Mouse (Mus musculus) hindbrain, embryonic 16.5 days (tissue): Measurements from ENCODE around the gene Tie1. TPM values are rescaled to one million over a fixed set of nuclear protein-coding genes. Genes with fewer than 3 reads are reported as not detected.
"Not testable (repeated sequence)": the region's sequence is repeated elsewhere in the genome, so short reads cannot be mapped to it uniquely, and the experiment has no call there.

Experiments
- ATAC-seq: fragments of 200-750 bp; cut with Nextera tagmentation; 2 replicates; pipeline ENCODE4 v1.8.0; 2017; ENCODE audit warnings: moderate TSS enrichment, moderate library complexity
- H3K27ac ChIP-seq: fragments of 300-500 bp; sonication (generic); 2 replicates; pipeline ENCODE4 v1.5.1; 2014; ENCODE audit warnings: low read depth, mild to moderate bottlenecking, control low read depth, low read length, moderate library complexity
- H3K27me3 ChIP-seq: fragments of 300-500 bp; sonication (generic); replicated peaks from 2 replicates; pipeline ENCODE4 v1.6.1; 2014; ENCODE audit warnings: low read length; ENCODE audit not compliant: control insufficient read depth, insufficient read depth
- H3K36me3 ChIP-seq: fragments of 300-500 bp; sonication (generic); 2 replicates; pipeline ENCODE4 v1.6.1; 2014; ENCODE audit warnings: mild to moderate bottlenecking, low read length, moderate library complexity, mixed read lengths; ENCODE audit not compliant: control insufficient read depth, insufficient read depth
- H3K4me1 ChIP-seq: fragments of 300-500 bp; sonication (generic); 2 replicates; pipeline ENCODE4 v1.6.1; 2014; ENCODE audit warnings: low read depth, low read length; ENCODE audit not compliant: control insufficient read depth, insufficient read depth
- H3K4me2 ChIP-seq: fragments of 300-500 bp; sonication (generic); 2 replicates; pipeline ENCODE4 v1.6.1; 2014; ENCODE audit warnings: mild to moderate bottlenecking, low read length, control low read depth, moderate library complexity
- H3K4me3 ChIP-seq: fragments of 300-500 bp; sonication (generic); 2 replicates; pipeline ENCODE4 v1.5.1; 2014; ENCODE audit warnings: mild to moderate bottlenecking, low read length, control low read depth, moderate library complexity
- H3K9ac ChIP-seq: fragments of 300-500 bp; sonication (generic); 2 replicates; pipeline ENCODE4 v1.6.1; 2014; ENCODE audit warnings: low read depth, mild to moderate bottlenecking, control low read depth, low read length, moderate library complexity
- H3K9me3 ChIP-seq: fragments of 300-500 bp; sonication (generic); 2 replicates; pipeline ENCODE4 v1.6.1; 2014; ENCODE audit warnings: mild to moderate bottlenecking, low read length, moderate library complexity; ENCODE audit not compliant: control insufficient read depth
- WGBS: fragments of 180-500 bp; shearing (Covaris S2); extraction: QIAGEN DNeasy Blood & Tissue Kit; methylation state at CpG from one replicate; pipeline ENCODE4 v1.1.7; 2014; 5-methylcytosine and 5-hydroxymethylcytosine counted together
- polyA plus RNA-seq: library from polyadenylated mRNA; unstranded; fragments of >200 nt; fragmentation: Nextera tagmentation; extraction: Ambion mirVana; gene quantifications from 2 replicates; pipeline ENCODE4 v1.2.1, GENCODE M21; 2015

Gene Tie1
- polyA plus RNA-seq, 1 experiment from 2014 or later = 13.5 TPM

- H3K4me3 ChIP-seq = no peak overlapping the region
- no peak overlapping the region for H3K27ac ChIP-seq
- H3K4me2 ChIP-seq = no peak overlapping the region
- no peaks in the 10 kb centered on the region for H3K9me3 ChIP-seq
- no peaks in the 10 kb centered on the region for H3K27me3 ChIP-seq
- H3K9ac ChIP-seq = no peak overlapping the region
- H3K4me1 ChIP-seq = no peaks in the 10 kb centered on the region
- no peak for ATAC-seq
- H3K36me3 ChIP-seq = no peaks in the 10 kb centered on the region
- 70% methylated on average over 3 of the region's 3 CpGs for WGBS
Observed at GRCm38 (mm10) chr4:118525779-118526178, 35.9 kb upstream of the Tie1 start.

- 59% methylated on average over 7 of the region's 7 CpGs for WGBS
- no peak overlapping the region for H3K4me2 ChIP-seq
- H3K4me3 ChIP-seq = no peak overlapping the region
- H3K9ac ChIP-seq = no peak overlapping the region
- no peak overlapping the region for H3K27ac ChIP-seq
- ATAC-seq = no peak
- no peaks in the 10 kb centered on the region for H3K9me3 ChIP-seq
- H3K4me1 ChIP-seq = no peaks in the 10 kb centered on the region
- no peaks in the 10 kb centered on the region for H3K36me3 ChIP-seq
- H3K27me3 ChIP-seq = no peaks in the 10 kb centered on the region
Observed at GRCm38 (mm10) chr4:118523976-118524375, 34.1 kb upstream of the Tie1 start.

- no peaks in the 10 kb centered on the region for H3K4me1 ChIP-seq
- ATAC-seq = no peak
- no peak overlapping the region for H3K9ac ChIP-seq
- H3K36me3 ChIP-seq = no peaks in the 10 kb centered on the region
- H3K4me3 ChIP-seq = no peak overlapping the region
- WGBS = 84% methylated on average over 7 of the region's 7 CpGs
- H3K27me3 ChIP-seq = no peaks in the 10 kb centered on the region
- H3K27ac ChIP-seq = no peak overlapping the region
- H3K9me3 ChIP-seq = no peaks in the 10 kb centered on the region
- H3K4me2 ChIP-seq = no peak overlapping the region
Observed at GRCm38 (mm10) chr4:118522248-118522647, 32.4 kb upstream of the Tie1 start.

GRCm38 (mm10) chr4:118518208-118518607 lies 28.3 kb upstream of the Tie1 start:
- Histone ChIP-seq H3K36me3 (no peaks in the 10 kb centered on the region), H3K27ac (no peak overlapping the region), H3K4me2 (no peak overlapping the region), H3K27me3 (no peaks in the 10 kb centered on the region), H3K4me1 (peaks cover 4% of the 10 kb centered on the region), H3K4me3 (no peak overlapping the region), H3K9me3 (no peaks in the 10 kb centered on the region), H3K9ac (no peak overlapping the region)
- 87% methylated on average over 5 of the region's 5 CpGs for WGBS
- no peak for ATAC-seq

GRCm38 (mm10) chr4:118517497-118518146 lies 27.8 kb upstream of the Tie1 start:
- Histone ChIP-seq H3K27me3 (no peaks in the 10 kb centered on the region), H3K36me3 (no peaks in the 10 kb centered on the region), H3K9ac (no peak overlapping the region), H3K4me3 (no peak overlapping the region), H3K9me3 (no peaks in the 10 kb centered on the region), H3K4me1 (peaks cover 4% of the 10 kb centered on the region), H3K4me2 (peak overlapping the region; percentile 11; the same call in 1 of the 2 replicates), H3K27ac (no peak overlapping the region)
- 30% methylated on average over 16 of the region's 16 CpGs for WGBS
- ATAC-seq = no peak

- WGBS = 36% methylated on average over 20 of the region's 20 CpGs
- no peak for ATAC-seq
Observed at GRCm38 (mm10) chr4:118516699-118517496, 27.0 kb upstream of the Tie1 start.

GRCm38 (mm10) chr4:118509050-118509449 lies 19.2 kb upstream of the Tie1 start:
- Histone ChIP-seq H3K36me3 (no peaks in the 10 kb centered on the region), H3K4me2 (no peak overlapping the region), H3K9ac (no peak overlapping the region), H3K27me3 (no peaks in the 10 kb centered on the region), H3K4me3 (no peak overlapping the region), H3K27ac (no peak overlapping the region), H3K4me1 (peaks cover 4% of the 10 kb centered on the region), H3K9me3 (no peaks in the 10 kb centered on the region)
- no peak for ATAC-seq
- WGBS = 10% methylated on average over 6 of the region's 6 CpGs

More at GRCm38 (mm10) chr4:118516699-118517496, 27.0 kb upstream of the Tie1 start:
- no peak overlapping the region for H3K9ac ChIP-seq
- H3K27ac ChIP-seq = no peak overlapping the region
- peak overlapping the region; percentile 11; the same call in 1 of the 2 replicates for H3K4me2 ChIP-seq
- no peaks in the 10 kb centered on the region for H3K27me3 ChIP-seq
- no peaks in the 10 kb centered on the region for H3K36me3 ChIP-seq
- H3K4me1 ChIP-seq = peaks cover 4% of the 10 kb centered on the region
- no peak overlapping the region for H3K4me3 ChIP-seq
- no peaks in the 10 kb centered on the region for H3K9me3 ChIP-seq

- not testable (repeated sequence) for H3K9ac ChIP-seq, H3K4me3 ChIP-seq, H3K4me2 ChIP-seq, ATAC-seq, H3K9me3 ChIP-seq, H3K27me3 ChIP-seq, H3K36me3 ChIP-seq, H3K27ac ChIP-seq, H3K4me1 ChIP-seq
- 95% methylated on average over 1 of the region's 1 CpGs for WGBS
Observed at GRCm38 (mm10) chr4:118507171-118507570, 17.3 kb upstream of the Tie1 start.

GRCm38 (mm10) chr4:118505551-118505950 lies 15.7 kb upstream of the Tie1 start:
- H3K4me3 ChIP-seq = no peak overlapping the region
- no peaks in the 10 kb centered on the region for H3K36me3 ChIP-seq
- WGBS = 79% methylated on average over 3 of the region's 3 CpGs
- H3K27ac ChIP-seq = no peak overlapping the region
- no peaks in the 10 kb centered on the region for H3K27me3 ChIP-seq
- H3K9me3 ChIP-seq = no peaks in the 10 kb centered on the region
- H3K4me1 ChIP-seq = no peaks in the 10 kb centered on the region
- H3K4me2 ChIP-seq = no peak overlapping the region
- no peak for ATAC-seq
- H3K9ac ChIP-seq = no peak overlapping the region
